Mouse (Mus musculus) heart, postnatal 36 days (tissue): Measurements from ENCODE around the gene Fam186a. TPM values are rescaled to one million over a fixed set of nuclear protein-coding genes. Genes with fewer than 3 reads are reported as not detected.
"Not testable (repeated sequence)": the region's sequence is repeated elsewhere in the genome, so short reads cannot be mapped to it uniquely, and the experiment has no call there.

ENCODE experiments used
- DNase-seq, 2 experiments: peaks; one replicate each; pipeline ENCODE4 v3.0.0; 2021 to 2022
- intact Hi-C: fragments of 180-260 bp; cut with DNase I; formaldehyde crosslinking; loops from one replicate; pipeline ENCODE4 v1.15.1; 2025
- total RNA-seq, 2 experiments: library from RNA; stranded (reverse); gene quantifications; 2 replicates each; pipeline ENCODE4 v1.2.3; 2021

Fam186a gene
- total RNA-seq, 2 experiments from 2014 or later = 0.05 to 0.06 TPM

- intact Hi-C loops = loop anchor here (10.0 kb wide), 1 partner anchor 423 kb away; no protein-coding TSS in a partner anchor
These were observed 29.0 kb downstream of the Fam186a start for GRCm38 (mm10) chr15:99937841-99938240.

GRCm38 (mm10) chr15:99936659-99937058 lies 30.2 kb downstream of the Fam186a start:
- intact Hi-C loops = loop anchor here (10.0 kb wide), 1 partner anchor 422 kb away; no protein-coding TSS in a partner anchor
- no peak for DNase-seq

More at GRCm38 (mm10) chr15:99937841-99938240, 29.0 kb downstream of the Fam186a start:
- no peak for DNase-seq

- DNase-seq = no peak
- intact Hi-C loops = loop anchor here (10.0 kb wide), 1 partner anchor 420 kb away; no protein-coding TSS in a partner anchor
These were observed 32.4 kb downstream of the Fam186a start for GRCm38 (mm10) chr15:99934501-99934900.

GRCm38 (mm10) chr15:99931231-99931630 lies 35.6 kb downstream of the Fam186a start:
- DNase-seq = no peak
- intact Hi-C loops = loop anchor here (10.0 kb wide), 1 partner anchor 416 kb away; no protein-coding TSS in a partner anchor

- intact Hi-C loops = loop anchor here (5.0 kb wide), 1 partner anchor 1467 kb away; the partner anchor contains the start of gene Olfr281
These were observed 47.2 kb downstream of the Fam186a start for GRCm38 (mm10) chr15:99919601-99920158.

GRCm38 (mm10) chr15:99917264-99917663 lies 49.6 kb downstream of the Fam186a start:
- intact Hi-C loops = loop anchor here (5.0 kb wide), 1 partner anchor 1465 kb away; the partner anchor contains the start of gene Olfr281
- DNase-seq = no peak

More at GRCm38 (mm10) chr15:99919601-99920158, 47.2 kb downstream of the Fam186a start:
- DNase-seq = no peak

- DNase-seq = no peak
- intact Hi-C loops = loop anchor here (5.0 kb wide), 1 partner anchor 1462 kb away; the partner anchor contains the start of gene Olfr281
These were observed 52.2 kb downstream of the Fam186a start for GRCm38 (mm10) chr15:99914613-99915012.

GRCm38 (mm10) chr15:99911785-99912184 lies 55.1 kb downstream of the Fam186a start:
- intact Hi-C loops = no loop called here
- no peak for DNase-seq

- intact Hi-C loops = loop anchor here (1.0 to 5.0 kb wide), 2 partner anchors 313 to 412 kb away; no protein-coding TSS in a partner anchor
- DNase-seq = peak; percentile 25 to 27
These were observed 57.4 kb downstream of the Fam186a start for GRCm38 (mm10) chr15:99909339-99909996.

GRCm38 (mm10) chr15:99907514-99907913 lies 59.3 kb downstream of the Fam186a start:
- intact Hi-C loops = loop anchor here (5.0 kb wide), 1 partner anchor 410 kb away; no protein-coding TSS in a partner anchor
- DNase-seq = no peak

- no peak for DNase-seq
- intact Hi-C loops = loop anchor here (5.0 kb wide), 1 partner anchor 410 kb away; no protein-coding TSS in a partner anchor
These were observed 59.8 kb downstream of the Fam186a start for GRCm38 (mm10) chr15:99907041-99907440.

GRCm38 (mm10) chr15:99904841-99905240 lies 62.0 kb downstream of the Fam186a start:
- intact Hi-C loops = loop anchor here (1.0 to 5.0 kb wide), 4 partner anchors 38 to 408 kb away; no protein-coding TSS in a partner anchor
- DNase-seq = no peak

- intact Hi-C loops = loop anchor here (1.0 to 5.0 kb wide), 3 partner anchors 38 to 127 kb away; no protein-coding TSS in a partner anchor
- peak; percentile 80 to 83 for DNase-seq
These were observed 62.5 kb downstream of the Fam186a start for GRCm38 (mm10) chr15:99904333-99904732.

GRCm38 (mm10) chr15:99903227-99903626 lies 63.6 kb downstream of the Fam186a start:
- no peak for DNase-seq
- intact Hi-C loops = loop anchor here (2.0 to 5.0 kb wide), 2 partner anchors 126 to 188 kb away; no protein-coding TSS in a partner anchor

- DNase-seq = no peak
- intact Hi-C loops = loop anchor here (2.0 to 5.0 kb wide), 2 partner anchors 125 to 188 kb away; no protein-coding TSS in a partner anchor
These were observed 64.1 kb downstream of the Fam186a start for GRCm38 (mm10) chr15:99902786-99903185.

GRCm38 (mm10) chr15:99896621-99897020 lies 70.2 kb downstream of the Fam186a start:
- DNase-seq = no peak
- intact Hi-C loops = no loop called here

- intact Hi-C loops = no loop called here
- no peak for DNase-seq
These were observed 75.5 kb downstream of the Fam186a start for GRCm38 (mm10) chr15:99891355-99891754.

GRCm38 (mm10) chr15:99890412-99891236 lies 76.2 kb downstream of the Fam186a start:
- intact Hi-C loops = no loop called here

GRCm38 (mm10) chr15:99889275-99889874 lies 77.5 kb downstream of the Fam186a start:
- intact Hi-C loops = no loop called here
- DNase-seq = no peak

More at GRCm38 (mm10) chr15:99890412-99891236, 76.2 kb downstream of the Fam186a start:
- no peak for DNase-seq

GRCm38 (mm10) chr15:99887130-99887529 lies 79.7 kb downstream of the Fam186a start:
- intact Hi-C loops, DNase-seq: not testable (repeated sequence)
